Mouse (Mus musculus): ENCODE data around the gene Kras.

Gene Kras

DNA sequence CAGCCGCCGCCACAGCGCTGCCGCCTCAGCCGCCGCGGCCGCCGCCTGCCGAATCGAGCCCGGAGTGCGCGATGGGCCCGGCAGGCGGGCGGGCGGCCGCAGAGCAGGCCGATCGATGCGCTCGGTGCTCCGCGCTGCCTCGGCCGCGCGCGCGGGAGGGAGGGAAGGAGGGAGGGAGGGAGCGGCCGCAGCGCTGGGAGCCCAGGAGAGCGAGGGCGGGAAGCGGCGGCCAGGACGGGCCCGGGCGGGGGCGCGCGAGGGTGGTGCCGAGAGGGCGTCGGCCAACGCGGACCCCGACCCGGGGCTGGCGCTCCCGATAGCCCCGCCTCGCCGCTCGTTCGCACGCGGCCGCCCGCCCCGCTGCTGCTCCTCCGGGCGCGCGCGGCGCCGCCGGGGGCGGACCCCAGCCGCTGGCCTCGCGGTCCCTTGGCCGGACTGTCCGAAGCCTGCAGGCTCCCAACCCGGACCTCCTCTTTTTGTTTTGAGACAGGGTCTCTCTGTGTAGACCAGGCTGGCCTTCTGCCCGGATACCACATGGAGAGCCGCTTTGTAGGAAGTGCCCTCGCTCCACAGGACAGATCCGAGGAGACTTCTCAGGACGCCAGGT lies at the start of gene Kras:
Kras (minus strand) TSS at position 55 of the 607 bp plus-strand sequence.
- DNase-seq (ENCODE audit: extremely low spot score, low spot score) = peak; percentile 97

DNA sequence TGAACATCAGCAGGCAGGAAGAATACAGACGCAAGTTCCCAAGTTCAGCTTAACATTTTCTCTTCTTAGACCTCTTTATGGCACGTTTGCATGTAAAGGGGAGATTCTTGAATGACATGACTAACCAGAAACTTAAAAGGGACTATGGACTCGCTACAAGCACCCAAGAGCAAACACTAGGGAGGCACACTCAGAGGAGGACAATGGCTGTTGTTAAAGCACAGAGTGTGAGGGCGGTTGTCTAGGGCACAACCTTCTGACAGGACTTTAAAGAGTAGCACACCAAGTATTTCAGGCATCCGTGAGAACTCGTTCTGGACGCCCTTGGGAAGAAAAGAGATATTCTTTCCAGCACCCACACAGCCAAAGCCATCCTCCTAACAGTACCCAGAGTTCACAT lies 47.6 kb upstream of the Kras start:
- DNase-seq (ENCODE audit: extremely low spot score, low spot score) = no peak

DNA sequence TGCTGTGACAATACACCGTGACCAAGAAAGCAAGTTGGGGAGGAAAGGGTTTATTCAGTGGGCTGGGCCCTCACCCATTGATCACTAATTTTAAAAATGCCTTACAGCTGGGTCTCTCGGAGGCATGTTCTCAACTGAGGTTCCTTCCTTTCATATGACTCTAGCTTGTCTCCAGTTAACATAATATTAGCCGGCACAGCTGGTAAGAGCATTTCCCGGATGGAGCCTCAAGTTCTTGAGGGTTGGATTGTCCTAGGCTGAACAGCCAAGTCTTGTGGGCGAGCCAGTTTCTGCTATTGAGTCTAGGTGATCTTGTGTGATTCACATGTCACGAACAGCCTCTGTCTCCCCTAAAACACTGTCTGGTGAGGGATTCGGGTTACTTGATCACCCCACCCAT lies 46.9 kb upstream of the Kras start:
- no peak for DNase-seq (ENCODE audit: extremely low spot score, low spot score)

DNA sequence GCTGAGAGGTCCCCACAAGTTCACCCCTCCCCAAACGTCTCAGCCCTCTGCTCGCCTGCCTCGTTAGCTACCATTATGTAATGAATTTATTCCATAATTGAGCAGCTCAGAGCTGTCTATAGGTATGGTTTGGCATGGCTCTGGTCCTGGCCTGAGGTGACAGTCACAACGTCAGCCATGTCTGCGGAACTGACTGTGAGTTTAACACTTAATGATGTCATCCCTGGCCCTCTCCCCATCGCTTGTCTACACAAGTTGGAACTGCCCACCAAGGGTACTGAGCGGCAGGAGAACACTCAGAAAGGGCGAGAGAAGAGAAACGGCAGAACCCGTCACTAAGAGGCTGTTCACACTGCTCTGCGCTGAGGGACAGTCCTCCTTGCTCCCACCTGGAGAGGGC lies 45.1 kb upstream of the Kras start:
- DNase-seq (ENCODE audit: extremely low spot score, low spot score) = no peak

DNA sequence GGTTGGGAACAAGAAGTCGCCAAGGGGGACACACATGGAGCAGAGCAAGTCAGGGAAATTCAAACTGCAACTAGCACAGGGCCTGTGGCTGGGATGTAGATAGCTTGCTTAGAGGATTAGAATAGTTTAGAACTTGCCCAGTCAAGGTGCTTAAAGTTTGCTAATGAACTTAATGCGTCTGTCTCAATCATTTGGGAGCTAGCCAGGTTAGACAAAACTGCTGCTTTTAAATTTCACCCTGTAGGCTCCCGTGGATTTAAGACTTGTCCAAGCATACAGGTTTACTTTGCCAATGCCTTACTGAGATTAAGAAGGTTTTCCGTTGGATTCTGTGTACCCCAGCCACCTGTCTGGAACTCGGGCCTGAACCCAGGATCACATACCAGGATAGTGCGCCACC lies 43.1 kb upstream of the Kras start:
- DNase-seq (ENCODE audit: extremely low spot score, low spot score) = no peak

DNA sequence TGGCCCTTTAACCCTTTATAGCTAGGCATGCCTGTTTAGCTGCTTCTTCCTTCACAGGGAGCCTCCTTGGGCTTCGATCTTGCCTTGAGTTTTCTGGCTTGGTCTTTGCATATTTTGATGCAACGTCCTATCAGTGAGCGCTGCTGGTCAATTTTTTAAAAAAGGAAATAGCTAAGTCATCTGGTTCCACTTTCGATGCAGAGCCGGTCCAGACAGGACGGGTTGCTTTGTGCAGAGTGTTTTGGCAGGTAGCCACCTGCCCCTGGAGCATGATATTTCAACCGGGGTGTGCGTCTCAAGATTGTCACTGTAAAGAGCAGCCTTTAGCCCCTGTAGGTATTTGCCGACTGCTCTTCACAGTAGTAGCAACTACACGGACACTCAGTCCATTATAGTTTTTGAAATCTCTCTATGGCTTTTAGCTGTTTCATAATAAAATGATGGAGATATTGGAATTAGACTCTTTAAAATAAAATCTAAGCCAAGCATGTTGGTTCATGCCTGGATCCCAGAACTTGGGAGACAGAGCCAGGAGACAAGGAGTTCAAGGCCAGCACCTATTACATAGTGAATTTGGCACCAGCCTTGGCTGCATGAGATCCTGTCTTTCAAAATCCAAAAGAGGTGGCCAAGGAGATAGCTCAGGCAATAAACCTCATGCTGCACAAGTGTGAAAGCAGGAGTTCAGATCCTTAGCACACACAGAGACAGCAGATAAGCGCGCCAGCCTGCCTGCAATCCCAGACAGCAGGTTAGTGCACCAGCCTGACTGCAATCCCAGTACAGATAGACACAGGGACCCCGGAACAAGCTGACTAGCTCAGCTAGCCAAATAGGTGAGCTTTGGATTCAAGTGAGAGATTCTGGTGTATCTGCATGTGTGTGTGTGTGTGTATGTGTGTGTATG lies 41.6 kb upstream of the Kras start:
- no peak for DNase-seq (ENCODE audit: extremely low spot score, low spot score)

DNA sequence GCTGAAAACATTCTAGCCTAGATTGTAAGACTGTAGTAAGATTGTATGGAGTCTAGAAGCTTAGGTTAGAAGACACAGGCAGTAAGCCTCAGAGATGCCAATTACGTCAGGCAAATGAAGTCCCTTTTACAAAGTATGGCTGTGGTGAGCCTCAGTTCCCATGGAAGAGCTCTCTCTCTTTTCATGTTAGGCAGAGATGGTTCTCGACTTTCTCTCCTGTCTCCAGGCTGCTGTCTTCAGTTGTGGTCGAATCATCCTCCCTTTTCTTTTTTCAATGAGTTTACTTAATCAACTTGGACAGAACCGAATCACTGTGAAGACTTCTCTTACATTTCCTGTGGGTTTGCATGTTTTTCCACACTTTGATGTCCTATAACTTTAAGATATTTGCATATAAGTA lies 35.6 kb upstream of the Kras start:
- no peak for DNase-seq (ENCODE audit: extremely low spot score, low spot score)

DNA sequence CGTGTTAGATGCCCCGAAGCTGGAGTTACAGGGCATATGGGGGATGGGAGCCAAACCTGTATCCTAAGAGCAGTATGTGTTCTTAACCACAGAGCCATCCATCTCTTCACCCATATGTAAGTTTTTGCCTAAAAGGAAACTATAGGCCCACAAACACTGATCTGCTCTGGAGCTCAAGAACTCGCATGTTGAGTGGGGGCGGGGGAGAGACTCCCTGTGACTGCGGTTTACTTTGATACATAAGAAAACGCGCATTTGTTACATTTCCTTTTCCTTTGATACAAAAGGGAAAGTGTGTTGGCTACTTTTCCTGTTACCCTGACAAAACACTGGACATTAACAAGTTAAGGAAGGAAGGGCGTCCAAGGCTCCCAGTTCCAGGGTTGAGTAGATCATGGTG lies 34.2 kb upstream of the Kras start:
- DNase-seq (ENCODE audit: extremely low spot score, low spot score) = no peak

DNA sequence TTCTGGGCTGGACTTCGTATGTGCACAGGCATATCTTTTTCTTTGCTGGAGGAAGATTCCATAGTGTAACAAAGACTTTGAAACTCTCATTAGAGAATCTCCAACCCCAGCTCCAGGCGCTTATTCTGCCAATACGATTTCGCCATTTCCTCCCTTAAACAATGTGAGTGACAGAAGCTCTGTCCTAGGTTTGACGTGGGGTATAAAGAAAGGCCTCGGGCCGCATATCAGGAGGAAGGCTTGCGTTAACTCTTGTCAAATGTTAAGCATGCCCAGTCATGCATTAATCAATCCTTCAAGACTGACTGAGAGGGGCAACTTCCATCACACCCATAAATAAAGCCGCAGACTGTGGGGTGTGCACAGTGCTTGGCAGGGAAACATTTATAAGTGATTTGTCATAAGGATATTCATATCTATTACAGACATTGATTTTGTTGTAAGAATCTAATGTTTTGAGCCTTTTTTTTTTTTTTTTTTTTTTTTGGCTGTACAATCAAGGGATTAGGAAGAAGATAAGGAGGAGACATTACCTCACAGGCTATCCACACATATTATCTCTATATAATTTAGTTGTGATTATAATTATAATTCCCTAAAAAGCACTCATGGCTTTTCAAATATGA lies 27.2 kb upstream of the Kras start:
- DNase-seq (ENCODE audit: extremely low spot score, low spot score) = no peak

DNA sequence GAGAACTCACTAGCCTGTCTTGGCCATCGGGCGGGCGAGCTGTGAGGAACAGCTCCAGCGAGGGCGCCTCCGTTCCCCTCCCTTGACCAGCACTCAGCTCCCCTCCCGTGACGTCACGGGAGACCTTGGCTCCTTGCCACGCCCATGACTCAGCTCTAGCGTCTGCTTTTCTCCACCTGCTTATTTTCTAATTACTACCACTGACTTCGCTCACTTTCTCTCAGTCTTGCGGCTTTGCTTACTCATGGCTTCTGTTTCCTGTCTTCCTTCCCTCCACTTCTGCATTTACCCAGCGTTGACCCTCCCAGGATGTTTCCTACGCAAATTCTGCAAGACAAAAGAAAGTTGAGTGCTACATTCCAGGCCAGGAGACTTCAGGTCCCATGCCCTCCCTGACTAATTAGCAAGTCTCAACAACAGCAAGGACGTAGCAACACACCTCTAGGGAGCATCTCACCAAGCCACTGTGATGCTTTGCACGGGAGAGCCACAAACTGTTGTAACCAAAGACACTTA lies 26.3 kb upstream of the Kras start:
- peak; percentile 55 for DNase-seq (ENCODE audit: extremely low spot score, low spot score)

DNA sequence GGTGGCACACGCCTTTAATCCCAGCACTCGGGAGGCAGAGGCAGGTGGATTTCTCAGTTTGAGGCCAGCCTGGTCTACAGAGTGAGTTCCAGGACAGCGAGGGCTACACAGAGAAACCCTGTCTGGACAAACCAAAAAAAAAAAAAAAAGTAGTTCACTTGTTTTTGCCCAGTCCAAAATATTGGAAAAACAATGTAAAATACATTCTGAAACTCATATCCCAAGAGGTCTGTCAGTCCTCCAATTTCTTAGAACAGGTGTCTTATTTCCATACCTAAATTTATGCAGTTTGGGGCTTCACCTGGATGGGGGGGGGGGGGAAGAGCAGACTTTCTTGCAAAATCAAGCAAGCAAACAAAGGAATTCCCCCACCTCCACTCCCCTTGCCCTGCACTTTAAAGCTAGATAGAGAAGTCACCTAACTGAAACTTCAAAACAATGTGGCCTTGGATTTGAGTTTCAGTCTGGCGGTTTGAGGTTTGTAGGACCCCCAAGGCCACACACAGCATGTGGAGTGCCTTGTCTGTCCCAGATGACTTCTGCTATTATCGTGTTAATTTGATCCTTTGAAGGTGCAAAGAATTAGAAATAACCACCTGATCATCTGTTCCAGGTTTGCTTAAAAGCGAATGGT lies 25.7 kb upstream of the Kras start:
- no peak for DNase-seq (ENCODE audit: extremely low spot score, low spot score)

DNA sequence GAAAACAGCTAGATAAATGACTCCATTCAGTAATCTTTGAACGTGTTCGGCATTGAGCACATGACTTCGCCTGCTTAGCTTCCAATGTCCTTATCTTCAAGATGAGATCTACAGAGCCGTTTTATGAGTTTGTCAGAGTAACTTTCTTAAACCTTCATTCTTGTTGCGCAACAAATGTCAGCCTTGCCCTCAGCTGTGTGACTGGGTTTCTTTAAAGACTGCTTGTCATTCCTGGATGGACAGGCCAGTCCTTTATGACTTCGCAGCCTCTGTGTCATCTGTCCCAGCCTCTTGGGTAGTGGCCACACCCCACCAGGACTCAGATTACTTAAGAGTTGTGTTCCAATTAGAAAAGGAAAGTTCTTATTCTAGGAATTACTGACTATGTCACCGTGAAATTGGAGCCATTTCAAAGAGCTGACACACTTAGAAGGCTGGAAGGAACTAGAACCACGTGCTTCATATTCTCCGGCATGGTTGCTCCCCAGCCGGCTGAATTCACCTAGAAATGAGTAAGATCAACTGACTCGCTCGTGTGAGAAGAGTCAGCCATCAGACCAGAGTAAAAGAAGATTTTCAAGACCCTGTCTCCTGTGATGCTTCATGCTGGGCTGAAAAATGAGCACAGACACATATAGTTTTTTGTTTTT lies 24.1 kb upstream of the Kras start:
- DNase-seq (ENCODE audit: extremely low spot score, low spot score) = no peak

DNA sequence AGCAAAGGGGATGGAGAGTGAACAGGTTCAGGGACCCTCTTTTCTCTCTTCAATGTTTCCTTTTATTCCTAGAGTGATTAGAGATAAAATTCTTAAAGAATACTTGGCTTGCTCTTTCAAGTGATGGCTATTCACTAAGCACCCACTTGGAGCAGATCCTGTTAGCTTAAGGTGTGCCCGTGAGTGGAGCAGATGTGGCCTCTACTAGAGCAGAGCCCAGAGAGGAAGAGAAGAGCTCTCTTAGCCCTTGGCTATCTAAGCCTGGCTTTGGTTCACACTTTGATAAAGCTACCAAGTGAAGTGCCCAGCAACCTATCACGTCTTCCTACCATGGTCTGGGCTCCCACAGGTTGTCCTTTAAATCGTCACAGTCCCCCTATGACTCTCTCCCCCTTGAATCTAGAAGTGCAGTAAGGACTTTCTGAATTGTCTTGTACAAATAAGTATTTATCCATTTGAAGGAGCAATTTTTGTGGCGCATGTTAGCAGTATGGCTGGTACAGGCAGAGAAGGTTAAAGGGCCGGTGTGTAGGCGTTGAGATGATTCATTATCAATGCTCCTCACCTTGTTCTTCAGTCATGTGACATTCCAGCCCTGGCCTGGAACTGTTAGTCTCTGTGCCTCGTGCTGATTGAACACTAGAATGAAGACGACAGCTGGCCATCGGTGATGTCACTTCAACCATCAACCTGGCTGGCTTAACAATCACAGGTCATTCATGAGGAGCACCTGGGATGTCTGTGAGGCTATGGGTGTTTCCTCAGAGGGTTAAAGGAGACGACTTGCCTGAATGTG lies 22.3 kb upstream of the Kras start:
- DNase-seq (ENCODE audit: extremely low spot score, low spot score) = no peak

DNA sequence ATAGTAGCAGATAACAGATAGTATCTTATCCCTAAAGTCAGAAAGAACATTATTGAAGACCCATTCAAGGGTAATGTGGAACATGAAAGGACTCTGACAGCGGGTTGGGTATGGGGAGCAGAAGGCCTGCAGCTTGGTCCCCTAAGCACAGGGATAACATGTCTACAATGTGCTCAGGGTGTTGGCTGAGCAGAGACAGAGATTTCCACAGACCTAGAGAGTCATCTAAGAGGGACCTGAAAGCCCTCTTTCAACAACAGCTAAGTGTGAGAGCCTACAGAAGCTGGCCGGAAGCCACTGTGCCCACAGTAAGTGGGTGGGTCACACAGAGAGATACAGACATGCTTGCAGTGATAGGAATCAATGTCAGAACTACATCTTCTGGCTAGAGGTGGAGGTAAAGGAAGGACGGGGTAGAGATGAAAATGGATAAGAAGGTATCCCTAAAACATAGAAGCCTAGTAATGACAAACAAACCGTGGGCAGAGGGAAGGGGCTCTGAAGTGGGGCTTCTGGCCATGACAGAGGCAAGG lies 19.3 kb upstream of the Kras start:
- DNase-seq (ENCODE audit: extremely low spot score, low spot score) = no peak

DNA sequence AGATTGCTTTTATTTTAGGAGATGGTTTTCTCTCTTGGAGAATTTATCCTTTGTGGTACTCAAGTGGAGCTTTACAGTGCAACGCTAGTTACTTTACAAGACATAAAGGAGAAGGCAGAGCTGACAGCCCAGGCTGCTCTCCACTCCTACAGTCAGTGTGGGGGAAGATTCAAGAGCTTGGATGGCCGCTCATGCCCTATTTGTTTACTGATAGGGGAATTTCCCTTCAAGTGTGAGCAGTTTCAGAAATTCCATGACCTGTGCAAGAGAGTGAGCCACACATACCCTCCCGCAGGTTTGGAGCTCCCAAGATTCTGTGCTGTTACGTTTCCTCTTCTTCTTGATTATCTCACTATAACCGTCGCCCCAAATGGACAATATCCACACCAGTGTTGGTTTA lies 17.7 kb upstream of the Kras start:
- no peak for DNase-seq (ENCODE audit: extremely low spot score, low spot score)

DNA sequence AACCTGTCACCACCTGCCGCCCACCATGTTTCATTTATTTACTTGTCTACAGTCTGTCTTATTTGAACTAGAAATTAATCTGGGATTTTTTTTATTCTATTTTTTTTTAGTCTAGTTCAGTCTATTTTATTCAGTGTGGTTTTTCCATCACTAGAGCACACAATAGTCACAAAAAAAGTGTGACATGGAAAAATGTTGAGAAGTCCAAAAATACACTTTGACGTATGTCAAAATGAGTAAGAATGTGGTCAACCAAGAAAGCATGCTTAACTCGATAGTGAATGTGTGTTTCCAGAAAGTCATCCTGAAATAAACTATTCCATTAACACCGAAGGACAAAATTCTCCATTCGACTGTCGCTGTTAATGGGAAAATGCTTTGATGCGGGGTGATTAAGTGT lies 12.3 kb upstream of the Kras start:
- DNase-seq (ENCODE audit: extremely low spot score, low spot score) = no peak

DNA sequence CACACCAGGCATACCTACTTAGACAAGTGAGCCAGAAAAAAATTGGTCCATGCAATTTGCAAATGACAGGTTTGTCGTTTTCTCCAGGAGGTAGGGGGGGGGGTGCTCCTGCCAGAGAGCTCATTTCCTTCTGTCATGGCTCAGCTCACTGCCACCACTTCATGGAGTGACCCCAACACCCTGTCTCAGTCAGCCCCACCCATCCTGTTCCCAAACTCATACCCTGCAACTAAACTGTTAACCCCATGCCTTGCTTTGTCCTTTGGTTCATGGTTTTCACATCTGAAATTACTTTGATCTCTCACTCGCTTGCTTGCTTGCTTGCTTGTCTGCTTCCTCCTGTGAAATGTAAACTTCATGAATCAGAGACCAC lies 6.6 kb upstream of the Kras start:
- no peak for DNase-seq (ENCODE audit: extremely low spot score, low spot score)

DNA sequence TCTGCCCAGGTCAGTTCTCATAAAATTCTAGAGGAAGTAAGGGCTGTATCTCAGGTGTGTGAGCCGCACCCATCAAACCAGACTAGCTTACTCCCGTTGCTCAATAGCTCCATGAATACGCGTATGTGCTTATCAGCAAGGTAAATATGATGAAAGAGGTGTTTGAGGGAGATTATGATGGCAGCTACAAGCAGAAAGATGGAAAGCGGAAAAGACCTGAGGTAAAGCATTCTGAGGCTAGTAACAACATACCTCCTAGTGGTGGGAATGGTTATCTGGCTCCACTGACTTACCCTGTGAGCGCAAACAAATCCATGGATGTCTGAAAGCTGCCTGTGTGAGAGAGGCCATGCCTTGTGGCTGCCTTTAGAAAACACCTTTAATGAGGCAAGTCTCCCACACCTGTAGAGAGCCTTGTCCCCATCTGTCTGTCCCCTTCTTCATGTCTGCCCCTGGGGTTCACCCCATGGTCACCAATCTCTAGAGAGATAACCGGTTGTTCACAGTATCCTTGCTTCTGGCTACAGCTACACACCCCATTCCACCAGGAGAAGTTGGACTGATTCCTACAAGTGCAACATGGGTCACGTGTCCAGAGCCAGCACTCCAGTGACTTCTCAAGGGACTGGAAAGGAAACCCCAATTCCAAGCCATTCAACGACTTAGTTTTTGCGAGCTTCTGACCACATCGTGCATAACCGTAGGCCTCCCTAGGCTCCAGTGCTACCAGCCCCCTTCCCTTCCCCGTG lies 6.1 kb upstream of the Kras start:
- DNase-seq (ENCODE audit: extremely low spot score, low spot score) = no peak

DNA sequence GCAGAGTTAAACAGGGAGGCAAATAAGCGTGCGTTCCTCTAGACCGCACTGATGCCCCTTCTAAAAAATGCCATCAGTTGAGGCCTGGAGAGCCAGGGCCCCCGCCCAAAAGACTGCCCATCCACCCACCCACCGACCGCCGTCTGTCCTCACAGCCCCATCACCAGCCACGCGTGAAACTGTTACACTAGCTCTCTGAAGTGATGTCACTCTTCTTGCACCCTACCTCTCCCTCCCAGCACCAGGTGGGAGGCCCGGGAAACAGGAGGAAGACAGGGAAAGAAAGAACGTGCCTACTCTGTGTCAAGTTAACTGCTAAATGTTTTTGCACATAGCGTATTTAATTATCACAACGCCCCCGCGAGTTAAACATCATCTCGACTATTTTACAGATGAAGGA lies 781 bp upstream of the Kras start:
- no peak for DNase-seq (ENCODE audit: extremely low spot score, low spot score)
